Mouse (Mus musculus) liver, postnatal 0 days (tissue): ENCODE data around the gene Klhl5. TPM values are rescaled to one million over a fixed set of nuclear protein-coding genes. Genes with fewer than 3 reads are reported as not detected.

Experiments used
- ATAC-seq: fragments of 200-750 bp; cut with Nextera tagmentation; 2 replicates; pipeline ENCODE4 v1.8.0; 2017; ENCODE audit warnings: mild to moderate bottlenecking, moderate library complexity
- DNase-seq: peaks from one replicate; pipeline ENCODE4 v3.0.0-alpha.2; 2016
- H3K27ac ChIP-seq: fragments of 300-500 bp; sonication (generic); 2 replicates; pipeline ENCODE4 v1.5.1; 2014; ENCODE audit warnings: antibody characterized with exemption, moderate library complexity, mild to moderate bottlenecking, low read depth
- H3K27me3 ChIP-seq: fragments of 300-500 bp; sonication (generic); 2 replicates; pipeline ENCODE4 v1.6.1; 2014; ENCODE audit warnings: low read length, control low read depth, mixed read lengths; ENCODE audit not compliant: insufficient read depth
- H3K36me3 ChIP-seq: fragments of 300-500 bp; sonication (generic); replicated peaks from 2 replicates; pipeline ENCODE4 v1.6.1; 2014; ENCODE audit warnings: mild to moderate bottlenecking, control low read depth, low read length, moderate library complexity, mixed read lengths; ENCODE audit not compliant: insufficient read depth
- H3K4me1 ChIP-seq: fragments of 300-500 bp; sonication (generic); 2 replicates; pipeline ENCODE4 v1.6.1; 2014; ENCODE audit warnings: antibody characterized with exemption, mild to moderate bottlenecking, control low read depth; ENCODE audit not compliant: insufficient read depth
- H3K4me2 ChIP-seq: fragments of 300-500 bp; sonication (generic); 2 replicates; pipeline ENCODE4 v1.6.1; 2014; ENCODE audit warnings: low read depth, mild to moderate bottlenecking, low read length, moderate library complexity, mixed read lengths
- H3K4me3 ChIP-seq: fragments of 300-500 bp; sonication (generic); 2 replicates; pipeline ENCODE4 v1.5.1; 2014; ENCODE audit warnings: low read depth, low read length
- H3K9ac ChIP-seq: fragments of 300-500 bp; sonication (generic); replicated peaks from 2 replicates; pipeline ENCODE4 v1.6.1; 2014; ENCODE audit warnings: mild to moderate bottlenecking, moderate library complexity
- H3K9me3 ChIP-seq: fragments of 300-500 bp; sonication (generic); 2 replicates; pipeline ENCODE4 v1.6.1; 2016; ENCODE audit warnings: mild to moderate bottlenecking, control low read depth, low read length, mixed read lengths
- CTCF ChIP-seq: sonication (generic); IDR thresholded peaks from 2 replicates; pipeline ENCODE4 v1.5.1; 2016; ENCODE audit warnings: antibody characterized with exemption, low read depth
- EP300 ChIP-seq: IDR thresholded peaks from 2 replicates; pipeline ENCODE4 v1.6.1; 2016; ENCODE audit warnings: antibody characterized with exemption, low read depth, mild to moderate bottlenecking
- WGBS: fragments of 180-500 bp; shearing (Covaris S2); extraction: QIAGEN DNeasy Blood & Tissue Kit; methylation state at CpG from one replicate; pipeline ENCODE4 v1.1.7; 2014; ENCODE audit not compliant: insufficient replicate concordance; 5-methylcytosine and 5-hydroxymethylcytosine counted together
- polyA plus RNA-seq: library from polyadenylated mRNA; unstranded; fragments of >200 nt; fragmentation: Nextera tagmentation; extraction: Ambion mirVana; gene quantifications from 2 replicates; pipeline ENCODE4 v1.2.1, GENCODE M21; 2015

Gene Klhl5
- polyA plus RNA-seq: 5.2 and 5.6 TPM in 2 replicates

DNA sequence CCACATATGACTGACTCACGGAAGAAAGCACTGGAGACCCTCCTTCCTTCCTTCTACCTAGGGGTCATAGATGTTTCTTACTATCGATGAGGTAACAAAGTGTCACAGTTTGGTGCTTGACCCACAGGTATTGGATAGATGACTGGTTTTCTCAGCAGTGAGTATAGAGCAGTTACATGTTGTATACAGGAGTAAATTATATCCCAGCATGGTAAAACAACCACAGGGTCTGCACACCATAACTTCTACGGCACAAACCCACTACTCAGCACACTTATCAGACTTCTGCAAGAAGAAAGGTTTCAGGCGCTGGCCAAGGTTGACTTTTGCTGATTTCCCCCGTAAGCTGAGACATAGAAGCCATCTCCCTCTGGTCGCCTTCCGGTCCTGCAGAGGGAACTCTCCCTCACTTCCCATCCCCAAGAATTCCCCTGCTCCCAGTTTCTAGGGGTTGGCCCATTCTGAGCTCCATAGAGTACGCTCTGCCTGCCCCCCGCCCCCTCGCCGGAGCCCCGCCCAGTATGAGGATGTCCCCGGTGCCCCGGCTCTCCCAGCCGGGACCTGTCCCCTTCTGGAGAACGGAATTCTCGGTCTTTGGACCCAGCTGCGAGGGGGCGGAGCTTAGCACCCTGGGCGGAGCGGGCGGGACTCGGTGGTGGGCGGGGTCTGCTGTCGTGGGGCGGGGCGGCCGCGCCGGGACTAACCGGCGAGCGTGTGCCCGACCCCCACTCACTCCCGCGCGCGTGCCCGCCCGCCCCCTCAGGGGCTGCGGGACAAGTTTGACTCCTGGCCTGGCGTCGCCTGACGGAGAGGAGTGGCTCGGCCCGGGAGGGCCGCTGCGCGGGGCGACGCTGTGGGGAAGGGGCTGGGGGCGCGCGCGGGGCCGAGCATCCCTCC, at the start of gene Klhl5:
TSS of gene Klhl5 (plus strand) at position 664 of the 897 bp plus-strand sequence.
- TF ChIP-seq EP300: no peak
- TF ChIP-seq CTCF: no peak
- Histone ChIP-seq H3K27ac (peak within 1 kb of the TSS; percentile 93), H3K36me3 (no peaks in the 10 kb centered on the region), H3K4me1 (peaks cover 9% of the 10 kb centered on the region; the same call in 1 of the 2 replicates), H3K4me3 (peak within 1 kb of the TSS; percentile 79), H3K9ac (peak within 1 kb of the TSS; percentile 89), H3K9me3 (no peaks in the 10 kb centered on the region), H3K4me2 (peak within 1 kb of the TSS; percentile 93), H3K27me3 (no peaks in the 10 kb centered on the region)
- peak; percentile 93 for DNase-seq
- peak; percentile 93 for ATAC-seq
- WGBS: 6% methylated on average over 39 of the region's 56 CpGs

DNA sequence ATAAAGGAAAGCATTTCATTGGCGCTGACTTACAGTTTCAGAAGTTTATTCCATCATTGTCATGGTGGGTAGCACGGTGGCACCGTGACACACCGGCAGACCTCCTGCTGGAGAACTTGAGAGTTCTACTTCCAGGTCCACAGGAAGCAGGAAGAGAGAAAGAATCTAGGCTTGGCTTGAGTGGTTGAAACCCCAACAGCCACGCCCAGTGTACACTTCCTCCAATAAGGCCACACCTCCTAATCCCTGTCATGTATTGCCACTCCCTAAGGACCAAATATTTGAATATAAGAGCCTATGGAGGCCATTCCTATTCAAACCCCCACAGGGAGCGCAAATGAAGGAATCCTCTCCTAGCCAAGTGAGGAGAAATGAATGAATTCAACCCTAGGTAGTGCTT, 49.7 kb upstream of the Klhl5 start:
- TF ChIP-seq CTCF (no peak), EP300 (no peak)
- WGBS: 88% methylated on average over 6 of the region's 6 CpGs
- Histone ChIP-seq H3K27ac (no peak overlapping the region), H3K27me3 (no peaks in the 10 kb centered on the region), H3K4me1 (no peaks in the 10 kb centered on the region), H3K36me3 (no peaks in the 10 kb centered on the region), H3K9ac (no peak overlapping the region), H3K9me3 (no peaks in the 10 kb centered on the region), H3K4me2 (no peak overlapping the region), H3K4me3 (no peak overlapping the region)
- ATAC-seq (no peak), DNase-seq (no peak)

DNA sequence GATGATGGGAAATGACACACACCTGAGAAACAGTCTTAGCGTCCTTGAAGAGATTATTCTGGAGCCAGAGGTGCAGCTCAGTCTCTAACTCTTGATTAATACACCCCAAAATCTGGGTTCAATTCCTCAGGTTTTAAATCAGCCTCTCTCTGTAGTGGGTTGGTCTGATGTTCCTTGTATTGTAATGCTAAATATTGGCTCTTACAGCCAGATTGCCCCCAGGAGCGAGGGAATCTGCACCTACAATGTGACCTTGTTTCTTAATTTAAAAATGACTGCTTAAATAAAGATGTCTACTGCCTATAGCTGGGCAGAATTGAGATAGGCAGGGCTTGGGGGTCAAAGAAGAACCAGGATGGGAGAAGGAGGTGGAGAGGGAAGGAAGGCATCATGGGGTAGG, 47.5 kb upstream of the Klhl5 start:
- H3K27me3 ChIP-seq: no peaks in the 10 kb centered on the region
- DNase-seq (no peak), ATAC-seq (no peak)
- H3K27ac ChIP-seq: no peak overlapping the region
- no peak overlapping the region for H3K9ac ChIP-seq
- H3K9me3 ChIP-seq: no peaks in the 10 kb centered on the region
- no peaks in the 10 kb centered on the region for H3K4me1 ChIP-seq
- H3K4me2 ChIP-seq: no peak overlapping the region
- H3K36me3 ChIP-seq: no peaks in the 10 kb centered on the region
- 76% methylated on average over 2 of the region's 2 CpGs for WGBS
- no peak for TF ChIP-seq CTCF
- no peak for TF ChIP-seq EP300
- no peak overlapping the region for H3K4me3 ChIP-seq

- H3K9me3 ChIP-seq: no peaks in the 10 kb centered on the region
- H3K4me2 ChIP-seq: no peak overlapping the region
- no peaks in the 10 kb centered on the region for H3K27me3 ChIP-seq
- TF ChIP-seq CTCF: no peak
- no peak for TF ChIP-seq EP300
- DNase-seq: no peak
- no peak overlapping the region for H3K27ac ChIP-seq
- no peak overlapping the region for H3K9ac ChIP-seq
- 82% methylated on average over 4 of the region's 4 CpGs for WGBS
- no peak overlapping the region for H3K4me3 ChIP-seq
- ATAC-seq: no peak
- no peaks in the 10 kb centered on the region for H3K4me1 ChIP-seq
- no peaks in the 10 kb centered on the region for H3K36me3 ChIP-seq
These were observed 45.1 kb upstream of the Klhl5 start for GRCm38 (mm10) chr5:65062236-65062635.

- Histone ChIP-seq H3K4me2 (no peak overlapping the region), H3K4me1 (no peaks in the 10 kb centered on the region), H3K9ac (no peak overlapping the region), H3K27ac (no peak overlapping the region), H3K27me3 (no peaks in the 10 kb centered on the region), H3K36me3 (no peaks in the 10 kb centered on the region), H3K4me3 (no peak overlapping the region), H3K9me3 (no peaks in the 10 kb centered on the region)
- ATAC-seq: no peak
- DNase-seq: no peak
- 84% methylated on average over 2 of the region's 2 CpGs for WGBS
- no peak for TF ChIP-seq CTCF
- no peak for TF ChIP-seq EP300
These were observed 44.1 kb upstream of the Klhl5 start for GRCm38 (mm10) chr5:65063266-65063665.

GRCm38 (mm10) chr5:65068166-65068565, 39.2 kb upstream of the Klhl5 start:
- TF ChIP-seq CTCF (no peak), EP300 (no peak)
- H3K9ac ChIP-seq: no peak overlapping the region
- H3K4me3 ChIP-seq: no peak overlapping the region
- H3K27ac ChIP-seq: no peak overlapping the region
- no peaks in the 10 kb centered on the region for H3K27me3 ChIP-seq
- ATAC-seq (no peak), DNase-seq (no peak)
- H3K36me3 ChIP-seq: no peaks in the 10 kb centered on the region
- no peak overlapping the region for H3K4me2 ChIP-seq
- no peaks in the 10 kb centered on the region for H3K4me1 ChIP-seq
- H3K9me3 ChIP-seq: no peaks in the 10 kb centered on the region
- WGBS: 73% methylated on average over 6 of the region's 6 CpGs
